Mouse (Mus musculus) kidney, postnatal 0 days (tissue): ENCODE results near the gene Rpn1. TPM values are rescaled to one million over a fixed set of nuclear protein-coding genes. Genes with fewer than 3 reads are reported as not detected.

Experiments used
- ATAC-seq: fragments of 200-750 bp; cut with Nextera tagmentation; replicated peaks from 2 replicates; pipeline ENCODE4 v1.8.0; 2017; ENCODE audit warnings: low read depth, moderate number of reproducible peaks, moderate TSS enrichment, moderate library complexity; ENCODE audit not compliant: low FRiP score
- DNase-seq: peaks from one replicate; pipeline ENCODE4 v3.0.0-alpha.2; 2016; ENCODE audit warnings: low spot score
- H3K27ac ChIP-seq: fragments of 300-500 bp; sonication (generic); 2 replicates; pipeline ENCODE4 v1.5.1; 2014; ENCODE audit warnings: mild to moderate bottlenecking
- H3K27me3 ChIP-seq: fragments of 300-500 bp; sonication (generic); 2 replicates; pipeline ENCODE4 v1.6.1; 2014; ENCODE audit warnings: low read length, mixed read lengths; ENCODE audit not compliant: insufficient read depth
- H3K36me3 ChIP-seq: fragments of 300-500 bp; sonication (generic); 2 replicates; pipeline ENCODE4 v1.6.1; 2014; ENCODE audit warnings: low read length, mixed read lengths; ENCODE audit not compliant: insufficient read depth
- H3K4me1 ChIP-seq: fragments of 300-500 bp; sonication (generic); replicated peaks from 2 replicates; pipeline ENCODE4 v1.6.1; 2014; ENCODE audit warnings: antibody characterized with exemption, low read length, mixed read lengths; ENCODE audit not compliant: insufficient read depth
- H3K4me2 ChIP-seq: fragments of 300-500 bp; sonication (generic); 2 replicates; pipeline ENCODE4 v1.6.1; 2014; ENCODE audit warnings: mild to moderate bottlenecking, low read length, moderate library complexity, mixed read lengths
- H3K4me3 ChIP-seq: fragments of 300-500 bp; sonication (generic); replicated peaks from 2 replicates; pipeline ENCODE4 v1.5.1; 2014; ENCODE audit warnings: low read depth, low read length
- H3K9ac ChIP-seq: fragments of 300-500 bp; sonication (generic); 2 replicates; pipeline ENCODE4 v1.6.1; 2014; ENCODE audit warnings: low read depth, low read length
- H3K9me3 ChIP-seq: fragments of 300-500 bp; sonication (generic); replicated peaks from 2 replicates; pipeline ENCODE4 v1.6.1; 2016; ENCODE audit warnings: low read length, inconsistent platforms, mixed read lengths
- CTCF ChIP-seq: IDR thresholded peaks from 2 replicates; pipeline ENCODE4 v1.5.1; 2016; ENCODE audit warnings: antibody characterized with exemption, low read depth, mild to moderate bottlenecking, moderate library complexity
- WGBS: fragments of 180-500 bp; shearing (Covaris S2); extraction: QIAGEN DNeasy Blood & Tissue Kit; methylation state at CpG from one replicate; pipeline ENCODE4 v1.1.7; 2014; 5-methylcytosine and 5-hydroxymethylcytosine counted together
- polyA plus RNA-seq: library from polyadenylated mRNA; unstranded; fragments of >200 nt; fragmentation: Nextera tagmentation; extraction: Ambion mirVana; gene quantifications from 2 replicates; pipeline ENCODE4 v1.2.1, GENCODE M21; 2015

Gene Rpn1
- polyA plus RNA-seq, 1 experiment from 2014 or later = 282 TPM

- ATAC-seq (no peak), DNase-seq (peak; percentile 36)
- peak overlapping the region; percentile 20; the same call in 1 of the 2 replicates for H3K4me3 ChIP-seq
- 0 out of 2 replicates have a peak, but pooled peaks cover 6% of the 10 kb centered on the region for H3K27me3 ChIP-seq
- H3K9me3 ChIP-seq = no peaks in the 10 kb centered on the region
- 23% methylated on average over 15 of the region's 15 CpGs for WGBS
- H3K9ac ChIP-seq = peak overlapping the region; percentile 41; the same call in 1 of the 2 replicates
- H3K36me3 ChIP-seq = no peaks in the 10 kb centered on the region
- no peak for TF ChIP-seq CTCF
- H3K27ac ChIP-seq = no peak overlapping the region
- H3K4me2 ChIP-seq = peak overlapping the region; percentile 56
- H3K4me1 ChIP-seq = no peaks in the 10 kb centered on the region; the same call in 1 of the 2 replicates
These were observed 51.9 kb downstream of the Rpn1 start for GRCm38 (mm10) chr6:88136201-88136631.

DNA sequence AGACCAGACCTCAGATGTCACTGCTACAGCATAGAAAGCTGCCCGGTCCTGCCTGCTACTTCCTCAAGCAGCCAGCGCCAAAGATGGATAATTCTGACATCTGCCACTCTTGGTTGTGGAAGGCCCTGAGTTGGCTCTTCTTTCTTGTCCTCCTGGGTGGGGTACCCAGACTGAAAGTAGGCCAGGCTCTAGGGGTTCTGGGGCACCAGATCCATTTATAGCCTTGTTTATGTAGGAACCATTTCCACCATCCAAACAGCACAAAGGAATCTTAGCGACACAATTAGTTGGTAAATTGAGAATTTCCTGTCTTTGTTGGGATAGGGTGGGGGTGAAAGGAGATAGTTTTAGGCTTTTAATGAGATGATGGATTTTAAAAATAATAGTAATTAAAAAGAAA, 54.2 kb downstream of the Rpn1 start:
- TF ChIP-seq CTCF = no peak
- no peak for DNase-seq
- no peaks in the 10 kb centered on the region for H3K36me3 ChIP-seq
- no peak overlapping the region for H3K4me3 ChIP-seq
- H3K4me2 ChIP-seq = no peak overlapping the region
- WGBS = 68% methylated on average over 3 of the region's 3 CpGs
- no peaks in the 10 kb centered on the region; the same call in 1 of the 2 replicates for H3K4me1 ChIP-seq
- H3K9me3 ChIP-seq = no peaks in the 10 kb centered on the region
- H3K27ac ChIP-seq = no peak overlapping the region
- no peak for ATAC-seq
- no peak overlapping the region for H3K9ac ChIP-seq
- H3K27me3 ChIP-seq = 0 out of 2 replicates have a peak, but pooled peaks cover 6% of the 10 kb centered on the region

- H3K9me3 ChIP-seq = no peaks in the 10 kb centered on the region
- ATAC-seq (no peak), DNase-seq (no peak)
- H3K4me1 ChIP-seq = no peaks in the 10 kb centered on the region; the same call in 1 of the 2 replicates
- H3K27ac ChIP-seq = no peak overlapping the region
- 53% methylated on average over 8 of the region's 8 CpGs for WGBS
- H3K27me3 ChIP-seq = 0 out of 2 replicates have a peak, but pooled peaks cover 6% of the 10 kb centered on the region
- H3K36me3 ChIP-seq = no peaks in the 10 kb centered on the region
- no peak overlapping the region for H3K4me3 ChIP-seq
- no peak for TF ChIP-seq CTCF
- no peak overlapping the region for H3K4me2 ChIP-seq
- no peak overlapping the region for H3K9ac ChIP-seq
These were observed 56.0 kb downstream of the Rpn1 start for GRCm38 (mm10) chr6:88140264-88140663.

GRCm38 (mm10) chr6:88145793-88146192, 61.5 kb downstream of the Rpn1 start:
- Histone ChIP-seq H3K27me3 (no peaks in the 10 kb centered on the region), H3K4me3 (no peak overlapping the region), H3K9ac (no peak overlapping the region), H3K4me1 (no peaks in the 10 kb centered on the region), H3K36me3 (no peaks in the 10 kb centered on the region), H3K4me2 (no peak overlapping the region), H3K27ac (no peak overlapping the region), H3K9me3 (no peaks in the 10 kb centered on the region)
- ATAC-seq (no peak), DNase-seq (no peak)
- 78% methylated on average over 4 of the region's 4 CpGs for WGBS
- no peak for TF ChIP-seq CTCF

GRCm38 (mm10) chr6:88146576-88146975, 62.3 kb downstream of the Rpn1 start:
- DNase-seq (no peak), ATAC-seq (no peak)
- no peaks in the 10 kb centered on the region for H3K4me1 ChIP-seq
- H3K9ac ChIP-seq = no peak overlapping the region
- H3K36me3 ChIP-seq = no peaks in the 10 kb centered on the region
- no peak overlapping the region for H3K4me3 ChIP-seq
- no peak overlapping the region for H3K4me2 ChIP-seq
- no peaks in the 10 kb centered on the region for H3K27me3 ChIP-seq
- no peaks in the 10 kb centered on the region for H3K9me3 ChIP-seq
- H3K27ac ChIP-seq = no peak overlapping the region
- no peak for TF ChIP-seq CTCF
- 69% methylated on average over 8 of the region's 8 CpGs for WGBS

GRCm38 (mm10) chr6:88147411-88148003, 63.2 kb downstream of the Rpn1 start:
- peak; percentile 32 for DNase-seq
- Histone ChIP-seq H3K4me1 (no peaks in the 10 kb centered on the region), H3K9me3 (no peaks in the 10 kb centered on the region), H3K4me3 (no peak overlapping the region), H3K4me2 (no peak overlapping the region), H3K36me3 (no peaks in the 10 kb centered on the region), H3K27ac (peak overlapping the region; percentile 8; the same call in 1 of the 2 replicates), H3K9ac (no peak overlapping the region), H3K27me3 (no peaks in the 10 kb centered on the region)
- no peak for TF ChIP-seq CTCF
- 54% methylated on average over 16 of the region's 16 CpGs for WGBS
- no peak; the same call in 1 of the 2 replicates for ATAC-seq
